Mouse (Mus musculus) testis, adult 2 months (tissue): ENCODE results near the gene Wsb1. TPM values are rescaled to one million over a fixed set of nuclear protein-coding genes. Genes with fewer than 3 reads are reported as not detected.

ENCODE experiments used
- H3K27ac ChIP-seq: fragments of 200-500 bp; 2 replicates; pipeline ENCODE4 v1.5.1; 2012; ENCODE audit warnings: low read depth, low read length; ENCODE audit not compliant: control insufficient read depth, insufficient read depth
- H3K27me3 ChIP-seq: fragments of 200-500 bp; 2 replicates; pipeline ENCODE4 v1.6.1; 2012; ENCODE audit warnings: mild to moderate bottlenecking, low read length, moderate library complexity; ENCODE audit not compliant: control insufficient read depth, insufficient read depth
- H3K36me3 ChIP-seq: fragments of 200-500 bp; 2 replicates; pipeline ENCODE4 v1.6.1; 2012; ENCODE audit warnings: mild to moderate bottlenecking, low read length; ENCODE audit not compliant: control insufficient read depth, insufficient read depth
- H3K4me1 ChIP-seq: fragments of 200-500 bp; 2 replicates; pipeline ENCODE4 v1.6.1; 2012; ENCODE audit warnings: low read length; ENCODE audit not compliant: control insufficient read depth, insufficient read depth
- H3K4me3 ChIP-seq: fragments of 200-500 bp; 2 replicates; pipeline ENCODE4 v1.5.1; 2012; ENCODE audit warnings: low read depth, mild to moderate bottlenecking, low read length, moderate library complexity, mixed read lengths; ENCODE audit not compliant: control insufficient read depth
- CTCF ChIP-seq: fragments of 200-500 bp; IDR thresholded peaks from 2 replicates; pipeline ENCODE4 v1.5.1; 2012; ENCODE audit warnings: low read depth, mild to moderate bottlenecking, inconsistent platforms, low read length, moderate library complexity; ENCODE audit not compliant: control insufficient read depth, insufficient read depth, insufficient replicate concordance
- POLR2A ChIP-seq: fragments of 200-500 bp; IDR thresholded peaks from 2 replicates; pipeline ENCODE4 v1.6.1; 2012; ENCODE audit warnings: low read depth, mild to moderate bottlenecking, inconsistent platforms, low read length, moderate library complexity; ENCODE audit not compliant: control insufficient read depth
- polyA plus RNA-seq: library from polyadenylated mRNA; depleted of rRNA; stranded (reverse); fragments of >200 nt; gene quantifications from 2 replicates; pipeline ENCODE4 v1.2.3, GENCODE M21; 2012

Gene Wsb1
- polyA plus RNA-seq, 1 experiment, result 14.2 TPM

DNA sequence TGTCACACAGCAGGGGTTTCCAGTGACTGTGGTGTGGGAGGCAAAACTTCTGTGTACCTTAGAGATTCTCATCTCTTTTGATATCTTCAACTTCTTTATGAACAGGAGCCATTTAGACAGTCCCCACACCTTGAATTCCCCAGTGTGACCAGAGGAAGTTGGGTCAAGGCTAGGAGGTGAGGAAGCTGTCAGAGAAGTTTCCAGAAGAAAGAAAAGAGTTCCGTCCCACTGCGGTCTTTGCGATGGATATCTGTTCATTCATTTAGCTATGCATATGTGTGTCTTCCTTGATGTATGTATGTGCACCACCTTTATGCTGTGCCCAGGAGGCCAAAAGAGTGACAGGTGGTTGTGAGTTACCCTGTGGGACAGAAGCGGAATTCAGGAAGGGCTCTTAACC, 46.0 kb downstream of the Wsb1 start:
- TF ChIP-seq POLR2A, result no peak
- TF ChIP-seq CTCF, result no peak
- H3K4me1 ChIP-seq, result peaks cover 1% of the 10 kb centered on the region
- H3K27ac ChIP-seq, result no peak overlapping the region
- H3K4me3 ChIP-seq, result no peak overlapping the region
- H3K36me3 ChIP-seq, result no peaks in the 10 kb centered on the region
- H3K27me3 ChIP-seq, result no peaks in the 10 kb centered on the region

DNA sequence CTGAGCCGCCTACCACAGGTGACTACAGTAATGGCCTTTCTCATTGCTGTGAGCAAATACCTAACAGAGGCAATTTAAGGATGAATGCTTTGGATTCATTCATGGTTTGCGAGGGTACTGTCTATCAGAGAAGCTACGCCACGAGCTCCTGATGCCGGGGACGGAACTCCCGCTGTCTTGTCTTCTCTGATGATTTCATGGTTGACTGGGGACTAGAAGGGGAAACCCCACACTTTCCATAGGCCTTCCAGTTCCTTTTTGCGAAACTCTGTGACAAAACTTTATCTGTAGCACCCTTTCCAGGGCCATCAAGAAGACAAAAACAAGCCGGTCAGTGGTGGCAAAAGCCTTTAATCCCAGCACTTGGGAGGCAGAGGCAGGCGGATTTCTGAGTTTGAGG, 46.8 kb downstream of the Wsb1 start:
- H3K36me3 ChIP-seq, result no peaks in the 10 kb centered on the region
- H3K27ac ChIP-seq, result no peak overlapping the region
- H3K27me3 ChIP-seq, result no peaks in the 10 kb centered on the region
- TF ChIP-seq POLR2A (no peak), CTCF (no peak)
- no peaks in the 10 kb centered on the region for H3K4me1 ChIP-seq
- H3K4me3 ChIP-seq, result no peak overlapping the region

DNA sequence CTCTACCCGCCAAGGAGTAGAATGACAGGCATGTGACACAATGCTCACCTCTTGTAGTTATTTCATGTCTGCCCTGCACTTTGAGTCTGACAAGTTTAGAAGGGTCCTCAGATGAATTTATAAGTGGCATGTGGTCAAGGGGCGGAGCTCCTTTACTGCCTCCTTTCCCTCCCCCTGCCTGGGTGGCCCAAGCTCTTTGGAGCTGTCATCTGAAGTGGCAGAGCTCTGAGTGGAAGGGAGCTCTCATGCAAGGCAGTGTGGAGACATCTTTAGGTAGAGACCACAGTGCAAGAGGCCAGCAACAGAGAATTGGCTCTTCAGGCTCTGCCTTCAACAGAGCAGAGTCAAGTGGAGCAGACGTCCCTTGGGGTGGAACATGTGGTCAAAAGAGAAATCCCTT, 50.0 kb downstream of the Wsb1 start:
- Histone ChIP-seq H3K36me3 (no peaks in the 10 kb centered on the region), H3K27ac (no peak overlapping the region), H3K4me1 (no peaks in the 10 kb centered on the region), H3K27me3 (no peaks in the 10 kb centered on the region), H3K4me3 (no peak overlapping the region)
- TF ChIP-seq CTCF (no peak), POLR2A (no peak)

DNA sequence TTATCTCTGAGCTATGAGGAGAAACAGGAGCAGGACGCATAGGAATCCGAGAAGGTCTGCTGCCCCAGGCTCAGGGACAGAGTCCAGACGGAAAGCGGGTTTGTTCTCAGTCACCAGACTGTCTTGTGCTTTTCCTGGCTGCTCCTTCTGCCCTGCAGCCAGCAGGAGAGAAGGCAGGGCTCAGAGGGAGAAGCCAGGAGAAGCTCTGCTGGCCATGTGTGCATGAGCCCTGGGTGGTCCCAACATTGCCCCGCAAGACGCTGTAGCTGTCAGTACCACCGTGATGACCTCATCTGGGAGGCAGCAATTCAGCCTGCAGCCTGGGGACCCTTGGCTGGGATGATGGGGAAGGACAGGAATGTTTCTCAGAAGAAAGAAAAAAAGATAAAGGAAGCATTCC, 54.0 kb downstream of the Wsb1 start:
- Histone ChIP-seq H3K4me1 (peaks cover 2% of the 10 kb centered on the region; the same call in 1 of the 2 replicates), H3K27me3 (no peaks in the 10 kb centered on the region), H3K36me3 (no peaks in the 10 kb centered on the region), H3K27ac (no peak overlapping the region), H3K4me3 (no peak overlapping the region)
- TF ChIP-seq POLR2A, result no peak
- no peak for TF ChIP-seq CTCF

DNA sequence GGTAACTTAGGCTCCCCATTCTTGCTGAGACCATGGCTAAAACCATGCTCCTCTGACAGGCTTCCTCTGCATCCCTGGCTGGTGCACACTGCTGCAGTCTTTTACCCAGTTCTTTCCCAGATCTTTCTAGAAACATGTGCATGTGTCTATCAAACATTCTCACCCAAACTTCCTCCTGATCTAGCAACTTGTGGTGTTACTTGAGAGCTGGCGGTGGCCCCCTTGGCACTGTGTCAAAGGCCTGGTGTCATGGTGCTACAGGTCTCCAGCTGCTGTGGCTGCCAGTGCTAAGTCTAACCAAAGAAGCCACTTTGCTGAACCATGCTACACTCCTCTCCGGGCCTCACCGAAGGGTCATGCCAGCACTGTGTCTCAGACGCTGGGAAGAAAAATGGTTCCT, 55.9 kb downstream of the Wsb1 start:
- H3K4me1 ChIP-seq, result peaks cover 2% of the 10 kb centered on the region; the same call in 1 of the 2 replicates
- no peak overlapping the region for H3K4me3 ChIP-seq
- H3K27me3 ChIP-seq, result no peaks in the 10 kb centered on the region
- H3K36me3 ChIP-seq, result no peaks in the 10 kb centered on the region
- TF ChIP-seq CTCF (no peak), POLR2A (no peak)
- no peak overlapping the region for H3K27ac ChIP-seq

DNA sequence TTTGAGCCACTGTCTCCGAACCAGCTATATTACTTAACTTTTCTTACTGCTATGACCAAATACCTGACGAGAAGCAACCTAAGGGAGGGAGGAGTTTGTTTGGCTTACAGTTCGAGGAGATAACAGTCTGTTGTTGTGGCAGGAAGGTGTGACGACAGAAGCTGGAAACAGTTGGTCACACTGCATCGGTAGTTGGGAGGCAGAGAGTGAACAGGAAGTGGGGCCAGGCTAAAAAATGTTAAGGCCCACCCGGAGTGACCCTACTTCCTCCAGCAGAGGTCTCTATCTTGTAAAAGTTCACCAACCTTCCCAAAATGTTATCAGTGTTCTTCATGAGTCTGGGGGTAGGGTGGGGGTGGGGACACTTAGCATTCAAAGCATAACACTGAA, 56.6 kb downstream of the Wsb1 start:
- no peak overlapping the region for H3K4me3 ChIP-seq
- no peaks in the 10 kb centered on the region for H3K27me3 ChIP-seq
- no peaks in the 10 kb centered on the region for H3K36me3 ChIP-seq
- no peak overlapping the region for H3K27ac ChIP-seq
- peaks cover 2% of the 10 kb centered on the region; the same call in 1 of the 2 replicates for H3K4me1 ChIP-seq
- TF ChIP-seq POLR2A, result no peak
- no peak for TF ChIP-seq CTCF

DNA sequence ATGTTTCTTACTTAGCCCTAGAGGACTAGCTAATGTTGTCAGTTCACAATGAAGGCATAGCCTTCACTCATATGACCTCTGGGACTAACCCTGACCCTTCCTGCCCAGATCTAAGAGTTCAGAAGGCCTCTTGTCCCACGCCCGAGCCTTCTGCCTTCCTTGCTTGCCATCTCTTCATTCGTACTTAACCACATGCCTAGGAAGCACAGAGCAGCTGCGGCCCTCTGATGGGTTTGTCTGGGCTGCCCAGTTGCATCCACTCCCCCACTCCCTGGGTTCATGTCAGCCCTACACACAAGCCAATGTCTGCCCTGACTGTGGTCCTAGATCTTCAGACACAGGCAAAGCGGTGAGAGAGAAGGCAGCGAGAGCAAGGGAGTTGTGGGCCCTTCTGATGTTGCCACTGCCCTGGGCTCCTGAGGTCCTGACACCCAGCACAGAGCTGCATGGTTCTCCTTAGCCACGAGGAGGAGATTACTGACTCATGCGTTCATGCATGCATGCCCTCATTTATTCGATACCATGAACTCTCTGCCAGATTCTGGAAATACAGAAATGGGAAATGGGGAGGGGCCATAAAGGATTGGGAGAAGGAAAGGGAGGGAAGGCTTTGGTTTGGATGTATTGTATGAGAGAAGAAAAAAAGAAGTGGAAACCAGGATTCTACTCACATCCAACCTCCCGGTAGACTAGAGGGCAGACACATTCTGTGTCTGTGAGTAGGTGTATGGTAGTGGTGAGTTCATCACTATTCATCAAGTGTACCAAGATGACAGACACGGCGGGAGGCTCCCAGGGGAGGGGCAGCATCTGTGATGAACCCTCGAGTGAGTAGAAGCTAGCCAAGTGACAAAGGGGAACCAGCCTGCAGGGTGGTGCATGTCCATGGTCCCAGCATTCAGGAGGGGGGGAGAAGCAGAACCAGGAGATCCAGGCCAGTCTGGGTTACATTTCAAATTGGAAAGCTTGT, 57.3 kb downstream of the Wsb1 start:
- no peak overlapping the region for H3K27ac ChIP-seq
- no peak for TF ChIP-seq CTCF
- no peak for TF ChIP-seq POLR2A
- peaks cover 2% of the 10 kb centered on the region; the same call in 1 of the 2 replicates for H3K4me1 ChIP-seq
- H3K4me3 ChIP-seq, result no peak overlapping the region
- H3K27me3 ChIP-seq, result no peaks in the 10 kb centered on the region
- no peaks in the 10 kb centered on the region for H3K36me3 ChIP-seq
